Mouse (Mus musculus): Measurements from ENCODE around the gene Lefty1. TPM values are rescaled to one million over a fixed set of nuclear protein-coding genes. Genes with fewer than 3 reads are reported as not detected.

Lefty1 gene
- polyA plus RNA-seq (2012; rRNA removed; ENCODE audit: low replicate concordance) = 9.2 and 18.1 TPM in 2 replicates

DNA sequence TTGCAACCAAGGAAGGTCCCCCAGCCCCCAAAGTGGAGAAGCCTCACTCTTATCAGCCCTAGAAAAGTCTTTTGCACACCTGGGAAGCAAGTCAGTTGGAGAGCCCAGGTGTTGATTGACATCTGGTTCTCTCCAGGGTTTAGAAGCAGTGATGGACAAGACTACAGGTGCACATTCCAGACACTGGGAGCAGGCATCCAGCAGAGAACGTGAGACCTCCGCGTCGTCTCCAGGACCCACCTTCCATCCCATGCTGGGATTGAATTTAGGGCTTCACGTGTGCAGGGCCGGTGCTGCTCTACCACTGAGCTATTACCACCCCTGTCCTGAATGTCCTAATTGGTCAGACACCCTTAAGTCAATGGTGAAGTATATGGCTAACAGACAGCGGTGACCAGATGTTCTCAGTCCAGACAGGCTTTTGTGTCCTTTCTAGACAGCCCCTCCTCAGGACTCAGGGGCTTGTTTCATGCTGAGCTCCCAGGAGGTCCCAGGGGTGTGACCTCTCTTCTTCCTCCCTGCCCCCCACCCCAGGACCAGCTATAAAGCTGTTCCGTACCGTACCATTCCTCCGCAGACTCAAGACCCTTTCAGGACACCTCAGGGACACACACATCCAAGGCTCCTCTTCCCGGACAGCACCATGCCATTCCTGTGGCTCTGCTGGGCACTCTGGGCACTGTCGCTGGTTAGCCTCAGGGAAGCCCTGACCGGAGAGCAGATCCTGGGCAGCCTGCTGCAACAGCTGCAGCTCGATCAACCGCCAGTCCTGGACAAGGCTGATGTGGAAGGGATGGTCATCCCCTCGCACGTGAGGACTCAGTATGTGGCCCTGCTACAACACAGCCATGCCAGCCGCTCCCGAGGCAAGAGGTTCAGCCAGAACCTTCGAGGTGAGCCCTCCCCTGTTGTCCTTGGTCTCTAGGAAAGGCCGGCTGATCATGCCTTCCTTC, at the start of gene Lefty1:
TSS of gene Lefty1 (plus strand) at position 556 of the 953 bp plus-strand sequence.

DNA sequence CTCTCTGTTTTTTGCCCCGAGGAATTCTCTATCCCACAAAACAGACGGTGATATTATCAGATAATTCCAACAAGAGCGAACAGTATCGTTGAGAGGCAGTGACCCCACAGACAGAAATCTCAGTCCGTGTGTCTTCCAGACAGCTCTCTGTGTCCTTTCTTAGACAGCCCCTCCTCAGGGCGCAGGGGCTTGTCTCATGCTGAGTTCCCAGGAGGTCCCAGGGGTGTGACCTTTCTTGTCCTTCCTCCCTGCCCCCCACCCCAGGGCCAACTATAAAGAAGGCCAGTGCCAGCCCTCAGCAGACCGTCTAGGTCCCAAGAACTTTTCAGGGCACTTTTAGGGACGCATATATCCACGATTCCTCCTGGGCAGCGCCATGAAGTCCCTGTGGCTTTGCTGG, 42.0 kb upstream of the Lefty1 start, which contains the start of gene Lefty2:
TSS of gene Lefty2 (plus strand) at position 301 of the 400 bp plus-strand sequence.

DNA sequence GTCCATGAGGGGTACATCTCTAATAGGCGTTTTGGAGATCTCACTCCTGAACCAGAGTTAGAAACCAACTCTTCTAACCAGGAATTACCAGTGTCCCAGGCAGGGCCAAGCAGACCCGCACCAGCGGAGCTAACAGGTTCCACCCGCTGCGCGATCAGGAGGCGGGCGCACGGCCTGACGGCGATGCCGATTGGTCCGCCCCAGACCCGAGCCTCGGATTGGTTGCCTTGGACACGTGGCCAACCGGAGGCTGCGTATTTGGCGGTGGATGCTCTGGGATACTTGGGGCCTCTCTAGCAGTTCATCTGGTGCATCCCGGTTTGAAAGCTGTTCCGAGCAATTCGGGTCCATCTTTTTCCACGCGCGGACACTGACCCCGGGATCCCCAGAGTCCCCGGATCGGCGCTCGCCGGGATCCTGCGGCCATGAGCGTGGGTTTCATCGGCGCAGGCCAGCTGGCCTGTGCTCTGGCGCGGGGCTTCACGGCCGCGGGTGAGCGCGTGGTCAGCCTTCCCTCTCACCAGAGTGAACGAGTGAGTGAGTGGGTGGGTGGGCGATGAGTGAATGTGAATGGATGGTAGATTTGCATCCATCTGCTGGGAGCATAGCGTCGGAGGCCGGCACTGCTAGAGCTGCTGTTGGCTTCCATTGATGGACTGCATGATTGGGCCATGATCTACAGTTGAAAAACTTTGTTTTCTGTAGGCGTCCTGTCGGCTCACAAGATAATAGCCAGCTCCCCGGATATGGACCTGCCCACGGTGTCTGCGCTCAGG, 30.6 kb upstream of the Lefty1 start, which contains the start of gene Pycr2:
TSS of gene Pycr2 (plus strand) at position 255 of the 776 bp plus-strand sequence.

DNA sequence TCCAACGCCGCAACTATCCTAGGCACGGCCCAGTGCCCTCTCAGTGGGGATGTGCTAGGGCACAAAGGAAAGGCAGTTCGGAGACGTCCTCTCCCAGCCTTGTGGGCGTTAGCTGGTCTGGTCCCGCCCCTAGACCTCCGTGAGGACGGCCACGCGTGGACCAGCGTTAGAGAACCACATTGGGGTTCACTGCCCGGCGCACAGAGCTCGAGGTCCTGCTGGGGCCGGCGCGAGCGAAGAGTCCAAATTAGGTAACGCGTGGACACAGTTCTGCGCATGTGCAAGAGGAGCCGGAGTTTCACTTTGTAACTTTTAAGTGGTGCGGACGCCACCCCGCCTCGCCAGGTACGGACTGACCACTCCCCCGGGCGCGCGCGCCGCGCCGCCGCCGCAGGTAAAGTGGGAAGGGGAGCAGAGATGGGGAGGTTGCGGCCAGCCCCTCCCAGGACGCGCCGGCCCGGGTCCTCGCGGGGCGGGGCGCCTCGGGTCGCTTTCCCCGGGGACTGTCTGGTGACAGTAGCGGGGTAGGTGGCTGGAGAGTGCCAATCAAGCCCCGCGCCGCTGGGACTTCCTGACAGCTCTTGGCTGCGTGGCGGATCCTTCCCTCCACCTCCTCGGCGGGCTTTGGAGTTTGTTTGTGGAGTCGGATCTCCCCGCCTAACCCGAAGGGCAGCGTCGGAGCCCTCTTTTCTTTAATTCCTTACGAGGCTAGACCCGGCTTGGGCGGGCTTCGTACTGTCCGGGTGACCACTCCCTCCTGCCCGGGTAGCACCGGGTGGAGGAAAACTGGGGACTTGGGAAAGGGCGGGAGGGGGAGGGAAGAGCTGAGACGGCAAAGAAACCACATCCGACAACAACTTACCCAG, 7.6 kb downstream of the Lefty1 start, which contains the start of gene Tmem63a:
TSS of gene Tmem63a (plus strand) at position 179 of the 866 bp plus-strand sequence.

Other genes starting within 250 kb of the Lefty1 start
- gene Mixl1, start 238.0 kb upstream of the Lefty1 start, polyA plus RNA-seq (2012; rRNA removed; ENCODE audit: low replicate concordance) = not detected in 2 replicates
- gene Acbd3, start 209.0 kb upstream of the Lefty1 start, polyA plus RNA-seq (2012; rRNA removed; ENCODE audit: low replicate concordance) = 11.8 and 16.8 TPM in 2 replicates
- gene H3f3a, start 121.1 kb upstream of the Lefty1 start, polyA plus RNA-seq (2012; rRNA removed; ENCODE audit: low replicate concordance) = 375 and 439 TPM in 2 replicates
- 6.2 and 14.2 TPM in 2 replicates for gene Sde2, start 83.9 kb upstream of the Lefty1 start, polyA plus RNA-seq (2012; rRNA removed; ENCODE audit: low replicate concordance)
- gene Lefty2, start 41.9 kb upstream of the Lefty1 start, polyA plus RNA-seq (2012; rRNA removed; ENCODE audit: low replicate concordance) = 0.95 TPM in 1 of 2 replicates, not detected in the other
- gene Pycr2, start 30.7 kb upstream of the Lefty1 start, polyA plus RNA-seq (2012; rRNA removed; ENCODE audit: low replicate concordance) = 39.5 and 61.7 TPM in 2 replicates
- gene Tmem63a, start 7.3 kb downstream of the Lefty1 start, polyA plus RNA-seq (2012; rRNA removed; ENCODE audit: low replicate concordance) = 52.2 and 76.8 TPM in 2 replicates
- 59.2 and 92.1 TPM in 2 replicates for gene Ephx1, start 85.9 kb downstream of the Lefty1 start, polyA plus RNA-seq (2012; rRNA removed; ENCODE audit: low replicate concordance)
- gene 9130409I23Rik, start 116.2 kb downstream of the Lefty1 start, polyA plus RNA-seq (2012; rRNA removed; ENCODE audit: low replicate concordance) = 0.05 TPM in 1 of 2 replicates, not detected in the other
- gene Nvl, start 209.2 kb downstream of the Lefty1 start, polyA plus RNA-seq (2012; rRNA removed; ENCODE audit: low replicate concordance) = 12.3 and 21.9 TPM in 2 replicates
- gene Cnih4, start 209.7 kb downstream of the Lefty1 start, polyA plus RNA-seq (2012; rRNA removed; ENCODE audit: low replicate concordance) = 18.4 and 23.8 TPM in 2 replicates

Data from subcutaneous adipose tissue, adult 2 months (tissue).